Mouse (Mus musculus) lung, adult 2 months (tissue): ENCODE data around the gene Slc7a4.

Source experiments
- CTCF ChIP-seq: fragments of 200-500 bp; IDR thresholded peaks from 2 replicates; pipeline ENCODE4 v1.5.1; 2011; ENCODE audit warnings: mild to moderate bottlenecking, low read length, control low read depth; ENCODE audit not compliant: insufficient read depth
- POLR2A ChIP-seq: fragments of 200-500 bp; IDR thresholded peaks from 2 replicates; pipeline ENCODE4 v1.6.1; 2011; ENCODE audit warnings: low read depth, mild to moderate bottlenecking, control low read depth, low read length, borderline replicate concordance; ENCODE audit errors: extremely low read depth

GRCm38 (mm10) chr16:17526223-17526622 is 56.8 kb downstream of the Slc7a4 start:
- TF ChIP-seq POLR2A (no peak), CTCF (no peak)
